Mouse (Mus musculus) 3134 (cell line): ENCODE measurements around the gene Sash1.
"Not testable (repeated sequence)": the region's sequence is repeated elsewhere in the genome, so short reads cannot be mapped to it uniquely, and the experiment has no call there.

Experiments
- DNase-seq: peaks from one replicate; pipeline ENCODE4 v3.0.0-alpha.2; 2011; ENCODE audit warnings: low spot score; ENCODE audit not compliant: insufficient read length; ENCODE audit errors: extremely low read depth

Sash1 gene

DNA sequence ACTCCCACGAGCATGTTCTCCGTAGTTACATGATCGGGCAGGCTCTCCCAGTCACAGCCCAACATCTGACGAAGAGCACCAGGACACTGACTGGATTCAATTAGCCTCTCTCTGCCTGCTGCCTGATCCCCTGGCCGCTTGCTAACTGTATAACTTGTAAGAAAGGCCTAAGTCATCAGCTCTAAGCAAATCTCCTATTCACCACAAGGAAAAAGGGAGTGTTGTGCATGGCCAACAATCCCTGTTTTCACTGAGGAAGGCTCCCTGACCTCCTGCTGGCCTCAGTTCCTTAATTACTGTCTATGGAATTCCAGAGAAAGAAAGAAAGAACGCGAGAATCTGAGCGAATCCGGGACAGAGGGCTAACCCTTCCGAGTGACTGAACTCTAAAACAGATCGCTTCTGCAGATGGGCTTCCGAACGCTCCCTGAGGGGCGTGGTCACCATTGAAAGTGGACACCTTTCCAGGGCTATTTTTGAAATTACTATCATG lies 123.6 kb downstream of the Sash1 start:
- DNase-seq, result no peak

DNA sequence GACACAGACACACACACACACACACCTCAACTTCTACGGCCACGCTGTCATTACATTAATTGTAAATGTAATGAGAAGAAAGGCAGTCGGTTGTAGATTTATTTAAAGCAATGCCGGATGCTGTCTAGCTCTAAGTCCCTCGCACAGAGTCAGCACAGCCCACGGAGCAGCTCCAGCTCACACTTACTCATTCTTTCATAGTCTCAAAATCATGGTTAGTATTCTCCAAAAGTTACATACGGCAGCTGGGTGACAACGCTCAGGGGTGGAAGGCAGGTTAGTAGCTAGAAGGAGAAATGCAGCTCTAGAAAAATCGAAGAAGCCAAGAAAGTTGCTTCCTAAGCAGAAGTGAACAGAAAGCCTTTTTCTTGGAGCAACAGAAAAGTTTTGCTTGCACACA lies 124.2 kb downstream of the Sash1 start:
- no peak for DNase-seq

DNA sequence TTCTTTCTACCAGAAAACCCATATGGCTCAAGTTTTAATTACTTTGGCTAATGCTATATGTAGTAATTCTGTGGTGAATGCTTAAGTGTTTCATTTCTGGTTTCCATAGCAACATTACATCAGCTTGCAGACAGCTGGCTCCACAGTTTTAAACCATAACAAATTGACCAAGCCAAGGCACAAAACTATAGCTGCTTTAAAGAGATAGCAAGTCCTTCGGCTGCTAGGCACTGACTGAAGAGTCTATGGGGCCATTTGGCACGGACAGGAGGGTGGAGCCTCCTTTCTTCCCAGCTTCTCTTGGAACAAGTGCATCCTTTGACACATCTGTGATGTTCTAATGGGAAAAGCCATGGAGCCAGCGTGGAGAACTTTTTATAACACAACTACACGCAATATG lies 125.3 kb downstream of the Sash1 start:
- DNase-seq, result no peak

DNA sequence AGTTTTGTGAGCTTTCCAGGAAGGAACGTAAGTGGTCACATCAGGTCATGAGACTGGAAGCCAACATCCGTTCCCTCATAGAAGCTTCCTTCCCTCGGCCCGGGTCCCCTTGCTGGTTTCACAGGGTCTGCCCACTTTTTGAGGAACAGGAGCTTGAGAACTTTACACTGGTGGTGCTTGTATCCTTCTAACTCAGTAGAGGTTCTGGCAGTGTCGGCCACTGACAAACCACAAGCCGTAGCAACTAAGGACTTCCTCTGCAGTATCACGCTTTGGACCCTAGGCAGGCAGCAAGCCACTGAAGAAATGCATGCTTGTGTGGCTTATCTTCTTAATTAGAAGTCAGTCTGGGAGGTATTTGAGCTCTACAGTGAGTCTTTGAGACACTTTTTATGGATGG lies 126.6 kb downstream of the Sash1 start:
- DNase-seq, result no peak

DNA sequence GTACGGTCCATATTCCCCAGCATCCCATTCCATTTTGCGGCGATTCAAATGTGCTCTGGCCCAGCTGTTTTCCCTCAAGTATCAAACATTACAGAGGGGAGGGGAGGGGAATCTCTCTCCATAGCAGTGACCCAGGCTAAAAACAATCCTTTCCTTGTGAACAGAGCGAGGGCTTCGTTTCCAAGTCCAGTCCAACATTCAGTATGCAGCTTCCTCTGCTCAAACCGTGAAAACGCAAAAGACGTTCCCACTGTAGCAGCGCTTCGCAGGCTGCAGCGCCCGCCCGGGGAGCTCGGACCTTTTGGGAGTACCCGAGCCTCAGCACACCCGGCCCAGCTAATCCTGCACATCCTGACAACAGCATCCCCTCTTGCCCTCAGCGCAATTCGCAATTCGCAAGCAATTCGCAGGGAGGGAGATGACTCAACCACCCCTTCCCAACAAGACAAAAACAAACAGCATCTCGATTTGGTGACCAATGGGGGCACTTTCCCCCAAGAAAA lies 128.4 kb downstream of the Sash1 start:
- DNase-seq, result no peak

DNA sequence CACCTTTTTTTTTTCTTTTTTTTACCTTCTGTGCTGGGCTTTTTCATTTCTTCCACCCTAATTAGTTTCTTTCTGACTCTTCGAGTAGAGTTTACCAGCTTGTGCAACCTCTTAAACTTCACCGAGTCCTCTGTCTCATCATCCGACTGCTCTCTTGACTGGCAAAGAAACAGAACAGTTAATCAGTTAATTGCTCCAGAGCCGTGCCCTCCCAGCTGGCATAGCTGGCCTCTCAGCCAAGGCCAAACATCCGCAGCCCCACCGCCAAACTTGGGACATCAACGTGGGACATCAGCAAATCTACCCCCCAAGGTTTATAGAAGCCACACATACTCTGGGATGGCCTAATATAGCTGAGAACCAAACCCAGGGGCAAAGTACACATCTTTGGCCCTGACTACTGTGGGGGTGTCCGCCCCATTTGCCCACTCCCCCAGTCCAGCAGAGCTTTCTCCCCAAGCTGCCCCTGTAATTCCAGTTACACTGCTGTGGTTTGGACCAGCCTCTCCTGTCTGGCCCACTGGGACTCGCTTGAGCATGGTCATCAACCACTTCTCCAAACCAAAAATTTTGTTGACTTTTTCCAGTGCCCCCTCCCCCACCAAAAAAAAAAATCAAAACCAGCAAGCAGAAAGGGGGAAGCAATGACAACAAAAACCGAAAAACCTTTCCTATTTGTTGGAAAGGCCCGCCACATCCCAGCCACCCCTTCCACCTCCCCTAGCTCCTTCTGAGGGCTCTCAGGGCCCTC lies 129.1 kb downstream of the Sash1 start:
- no peak for DNase-seq

DNA sequence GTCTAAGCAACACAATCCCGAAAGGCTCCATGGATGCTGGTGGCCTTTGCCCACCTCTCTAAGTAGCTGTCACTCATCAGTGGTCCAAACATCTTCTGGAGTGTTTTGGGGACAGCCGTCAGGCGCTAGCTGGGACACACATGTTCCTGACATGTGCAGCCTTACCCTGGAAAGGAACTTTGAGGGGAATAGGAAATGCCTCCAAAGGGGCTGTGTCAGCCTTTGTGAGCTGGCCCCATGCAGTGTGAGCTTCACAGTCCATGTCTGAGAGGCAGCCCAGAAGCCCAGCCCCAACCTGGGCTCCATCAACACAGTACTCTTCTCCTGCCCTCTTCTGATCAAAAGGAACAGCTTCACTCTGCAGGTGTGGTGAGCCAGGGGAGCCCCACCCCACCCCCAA lies 132.5 kb downstream of the Sash1 start:
- no peak for DNase-seq

DNA sequence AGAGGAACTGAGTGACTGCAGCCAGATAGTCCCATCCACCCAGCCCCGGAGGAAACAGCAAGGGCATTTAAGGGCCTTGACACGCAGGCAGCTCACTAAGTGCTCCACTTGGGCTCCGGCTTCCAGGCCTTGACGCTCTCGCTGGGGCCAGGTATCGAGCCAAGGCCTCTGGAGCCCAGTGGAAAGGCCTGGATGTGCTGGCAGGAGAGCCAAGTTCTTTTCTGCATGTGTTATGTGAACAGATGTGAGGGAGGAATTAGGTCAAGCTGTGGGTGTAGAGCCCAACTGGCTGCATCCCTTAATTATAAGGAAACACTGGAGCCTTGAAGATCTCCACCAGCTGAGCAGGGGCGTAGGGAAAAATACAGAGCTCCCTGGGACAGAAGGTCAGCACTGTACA lies 133.4 kb downstream of the Sash1 start:
- no peak for DNase-seq

DNA sequence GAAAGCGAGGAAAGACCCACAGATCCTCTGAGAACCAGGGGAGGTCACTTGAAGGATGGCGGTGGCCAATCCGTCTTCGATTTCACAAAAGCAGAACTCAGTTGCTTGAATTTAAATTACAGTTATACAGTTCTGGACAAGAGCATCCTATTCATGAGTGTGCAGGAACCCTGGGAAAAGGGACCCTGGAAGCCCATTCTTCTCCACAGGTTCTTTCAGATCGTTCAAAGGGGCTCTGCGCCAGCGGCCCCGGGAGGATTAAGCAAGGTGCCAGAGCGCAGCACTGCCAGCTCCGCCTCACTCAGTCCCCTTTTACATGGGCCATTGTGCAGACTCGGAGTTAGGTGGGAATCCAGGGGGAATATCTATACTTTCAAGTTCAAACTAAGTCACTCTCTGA lies 136.3 kb downstream of the Sash1 start:
- DNase-seq, result no peak

DNA sequence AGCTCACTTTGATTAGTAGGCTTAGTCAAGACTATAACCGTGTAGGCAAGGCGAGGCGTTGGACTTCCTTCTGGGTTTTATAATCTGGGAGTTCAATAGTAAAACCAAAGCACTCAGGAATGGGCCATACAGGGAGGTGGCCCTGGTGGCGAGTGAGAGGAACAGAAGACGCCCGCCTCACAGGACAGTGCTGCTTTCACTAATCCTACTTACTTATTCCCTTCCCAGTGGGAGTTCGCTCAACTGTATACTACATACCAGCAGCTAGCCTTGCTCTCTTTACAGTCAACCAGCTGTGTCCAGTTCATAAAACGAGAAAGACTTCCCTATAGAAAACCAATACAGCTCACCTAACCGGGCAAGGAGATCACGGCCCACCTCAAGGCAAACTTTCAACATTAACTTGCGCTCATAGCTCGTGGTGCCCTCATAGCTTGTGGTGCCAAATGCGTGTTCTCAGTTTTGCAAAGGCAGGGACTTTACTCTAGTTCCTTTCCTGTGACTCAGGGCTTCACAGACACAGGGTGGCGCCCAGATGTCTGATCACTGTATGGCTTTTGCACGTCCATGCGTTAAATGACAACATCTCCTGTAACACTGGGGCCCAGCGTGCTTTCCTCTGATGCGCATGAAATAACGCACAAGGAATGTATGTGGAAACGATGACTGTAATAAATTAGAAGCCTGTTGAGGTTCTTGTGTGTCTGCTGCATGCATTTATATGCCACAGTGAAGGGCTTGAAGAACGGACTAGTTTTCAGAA lies 138.2 kb downstream of the Sash1 start:
- DNase-seq, result no peak

DNA sequence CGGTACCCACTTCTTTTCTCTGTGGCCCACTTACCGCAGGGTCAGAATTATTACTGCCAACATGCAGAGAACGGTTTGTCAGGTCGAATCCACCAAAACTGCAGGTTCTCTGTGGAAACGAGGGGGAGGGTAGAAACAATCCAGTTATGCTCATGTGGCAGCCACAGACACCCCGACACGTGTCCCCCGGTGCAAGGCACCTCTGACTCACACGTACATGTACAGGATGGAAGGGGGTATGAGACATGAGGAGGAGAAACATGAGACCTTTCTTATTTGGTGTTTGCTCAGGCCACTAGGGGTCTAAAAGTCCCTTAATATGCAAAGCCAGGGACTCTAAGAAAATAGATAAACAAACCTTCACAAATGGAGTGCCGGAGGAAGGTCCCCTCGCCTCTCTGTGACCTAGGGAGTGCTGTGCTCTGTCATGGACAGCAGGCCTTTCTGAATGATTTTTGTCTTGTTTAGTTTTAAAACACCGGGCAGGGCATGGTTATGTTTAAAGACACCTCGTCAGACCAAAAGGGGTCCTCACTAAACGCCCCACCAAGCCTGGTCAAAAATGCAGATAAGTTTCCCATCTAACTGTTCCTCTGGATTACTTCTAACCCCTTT lies 139.7 kb downstream of the Sash1 start:
- DNase-seq, result no peak

DNA sequence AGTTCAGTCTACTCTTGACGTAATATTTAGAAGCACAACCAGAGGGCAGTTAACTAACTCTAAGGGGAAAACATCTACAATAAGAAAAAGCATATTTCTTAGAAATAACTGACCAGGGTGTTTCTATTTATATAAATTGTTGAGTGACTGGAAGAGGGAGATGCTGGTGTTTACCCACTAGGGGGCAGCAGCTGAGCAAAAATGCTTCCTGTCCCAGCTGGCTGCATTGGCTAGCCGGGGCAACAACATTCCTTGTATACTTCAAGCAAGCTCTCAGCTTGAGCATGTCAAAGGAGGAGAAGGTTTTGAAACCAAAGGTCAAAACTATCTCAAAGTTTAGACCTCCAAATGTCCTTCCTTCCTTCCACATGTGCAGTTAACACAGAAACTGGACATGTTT lies 143.0 kb downstream of the Sash1 start:
- no peak for DNase-seq

DNA sequence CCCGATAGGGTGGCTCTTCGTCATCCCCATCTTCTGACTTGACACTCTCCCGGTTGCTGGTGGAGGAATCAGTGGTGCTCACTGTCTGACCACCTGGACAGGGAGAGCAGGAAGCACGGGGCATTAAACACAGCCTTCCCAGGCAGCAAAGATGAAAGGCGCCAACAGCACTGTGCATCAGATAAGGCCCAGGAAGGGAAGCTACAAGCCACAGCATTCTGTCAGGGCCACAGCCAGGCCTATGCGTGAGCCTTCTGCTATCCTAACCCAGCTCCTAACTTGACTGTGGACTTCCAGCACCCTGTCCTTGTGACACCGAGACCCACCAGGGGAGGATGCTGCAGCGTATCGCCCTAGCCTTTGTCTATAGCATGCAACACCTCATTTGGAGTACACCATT lies 144.4 kb downstream of the Sash1 start:
- DNase-seq, result no peak

DNA sequence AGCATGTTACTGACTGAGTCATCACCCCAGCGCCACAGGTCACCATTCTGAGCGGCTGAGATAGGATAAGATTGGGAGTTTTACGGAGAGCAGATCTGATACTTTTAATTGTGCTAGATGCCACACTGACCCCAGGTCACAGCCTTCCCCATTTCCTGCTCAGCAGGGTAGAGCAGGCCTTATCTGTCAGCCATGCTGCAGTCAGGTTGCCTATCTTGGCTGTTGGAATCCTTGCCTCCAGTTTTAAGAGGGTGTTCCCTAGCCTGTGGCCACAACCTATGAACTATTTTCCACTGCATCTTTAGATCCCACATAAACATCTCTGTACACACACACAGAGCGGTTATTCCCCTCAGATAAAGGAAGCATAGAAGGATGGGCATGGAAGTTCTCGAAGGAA lies 145.1 kb downstream of the Sash1 start:
- DNase-seq, result no peak

DNA sequence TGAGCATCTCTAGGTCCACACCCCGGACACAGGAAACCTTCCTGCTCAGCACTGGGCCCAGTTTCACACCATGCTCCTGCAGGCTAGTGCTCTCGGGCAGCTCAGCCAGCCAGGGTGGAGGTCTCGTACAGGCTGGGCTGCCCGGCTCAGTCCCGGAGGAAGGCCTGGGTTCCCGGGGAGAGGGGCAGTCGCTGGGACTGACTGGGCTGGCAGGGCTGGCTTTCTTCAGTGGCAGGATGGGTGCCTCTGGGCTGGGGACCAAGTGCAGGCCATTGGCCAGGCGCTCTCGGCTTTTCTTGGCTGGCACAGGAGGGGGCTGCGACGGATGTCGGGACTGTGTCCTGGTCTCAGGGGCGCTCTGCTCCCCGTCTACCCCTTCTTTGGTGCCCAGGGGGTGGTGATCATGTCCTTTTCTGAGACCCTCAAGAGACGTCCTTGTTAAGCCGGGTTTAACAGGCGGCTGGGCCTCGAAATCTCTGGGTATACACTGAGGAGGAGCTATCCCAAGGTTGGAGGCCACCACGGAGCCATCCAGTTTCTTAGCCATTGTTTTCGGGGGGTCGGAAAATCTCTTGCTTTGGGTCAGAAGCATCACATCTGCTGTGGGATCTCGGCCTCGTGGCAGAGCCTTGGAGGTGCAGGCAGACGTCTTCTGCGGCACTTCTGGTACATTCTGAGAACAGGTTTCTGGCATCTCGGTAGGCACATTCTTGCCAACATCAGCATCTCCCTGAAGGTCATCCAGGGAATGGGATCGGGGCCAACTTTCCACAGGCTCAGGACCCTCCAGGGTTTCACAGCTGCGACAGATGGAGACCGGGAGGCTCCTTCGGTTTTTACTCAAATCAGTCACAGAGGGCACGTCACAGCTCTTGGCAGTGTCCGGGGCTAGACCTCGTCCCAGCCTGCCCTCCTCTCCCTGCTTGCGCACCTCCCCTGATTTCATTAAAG lies 156.2 kb downstream of the Sash1 start:
- no peak for DNase-seq

DNA sequence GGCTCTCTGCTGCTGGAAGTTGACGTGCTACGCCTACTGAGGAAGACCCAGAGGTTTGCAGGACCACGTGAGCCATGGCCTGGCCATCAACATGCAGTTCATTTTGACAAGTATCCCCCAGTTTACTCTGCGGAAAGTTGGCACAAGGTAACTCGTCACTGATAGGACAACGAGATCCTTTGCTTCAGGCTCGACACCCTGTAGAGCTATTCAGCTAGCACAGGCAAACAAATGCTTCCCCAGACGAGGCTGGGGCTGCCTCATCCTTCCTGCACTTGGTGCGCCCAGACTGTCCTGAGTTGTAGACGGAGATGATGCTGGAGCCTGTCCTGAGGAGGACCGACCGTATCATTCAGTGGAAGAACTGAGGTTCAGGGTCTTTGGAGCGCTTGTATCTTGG lies 166.5 kb downstream of the Sash1 start:
- DNase-seq, result no peak

DNA sequence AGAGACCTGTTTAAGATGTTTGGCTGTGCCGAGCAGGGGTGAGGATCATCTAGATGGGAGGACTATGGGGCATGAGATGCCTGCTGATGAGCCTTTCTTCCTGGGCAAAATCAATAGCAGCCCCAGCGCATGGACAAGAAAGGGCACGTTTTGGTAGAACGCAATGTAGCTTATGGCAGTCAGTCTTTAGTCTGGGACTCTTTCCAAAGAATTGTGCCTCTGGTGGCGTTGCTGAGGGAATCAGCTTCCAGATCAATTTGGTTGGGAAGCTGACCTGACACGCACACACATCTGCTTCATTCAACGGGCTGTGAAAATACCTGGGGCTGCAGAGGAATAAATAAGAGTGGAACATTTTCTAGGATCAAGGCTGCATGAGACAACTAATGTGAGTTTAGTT lies 167.0 kb downstream of the Sash1 start:
- no peak for DNase-seq

DNA sequence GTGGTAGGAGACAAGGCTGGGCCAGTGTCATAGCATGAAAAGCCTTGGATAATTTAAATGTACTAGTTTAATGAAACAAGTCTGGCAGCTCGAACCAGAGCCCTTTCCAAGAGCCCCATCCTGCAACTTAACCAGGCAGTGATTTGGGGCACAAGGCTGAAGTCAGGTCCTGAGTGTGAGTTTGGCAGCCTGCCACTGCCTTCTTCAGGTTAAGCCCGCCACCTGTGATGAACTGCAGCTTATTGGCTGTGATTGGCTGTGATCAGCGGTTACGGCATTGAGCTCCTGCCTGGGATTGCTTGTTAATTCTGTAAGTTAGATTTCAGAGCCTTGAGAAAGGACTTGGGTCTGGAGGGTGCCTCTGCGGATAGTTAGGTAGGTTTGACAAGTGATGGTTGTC lies 168.7 kb downstream of the Sash1 start:
- DNase-seq, result no peak

DNA sequence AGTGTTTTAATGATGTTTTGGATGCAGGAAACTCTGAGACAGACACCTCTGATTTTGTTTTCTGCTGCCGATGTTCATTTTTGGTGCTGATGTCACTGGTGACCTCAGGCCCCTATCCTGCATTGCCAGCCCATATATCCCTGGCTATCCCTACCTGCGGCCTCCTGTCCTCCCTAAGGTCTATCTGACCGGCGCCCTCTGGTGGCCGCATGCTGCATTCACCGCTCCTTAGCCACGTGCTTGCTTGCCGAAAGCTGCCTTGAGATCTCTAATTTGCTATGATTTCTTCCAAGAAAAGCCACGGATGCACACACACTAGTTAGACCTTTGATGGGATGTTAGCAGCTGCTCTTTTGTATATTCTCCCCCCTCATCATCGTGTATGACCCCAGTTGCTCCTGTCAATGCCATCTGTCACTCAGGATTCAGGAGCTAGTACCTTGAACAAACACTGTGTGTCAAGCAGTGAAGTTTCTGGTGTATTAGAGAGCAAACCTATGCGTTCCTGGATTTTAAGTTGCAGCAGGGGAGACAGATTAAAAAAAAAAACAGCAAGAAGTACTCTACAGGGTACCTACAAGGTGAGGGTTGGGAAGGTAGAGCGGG lies 170.1 kb downstream of the Sash1 start:
- DNase-seq, result peak; percentile 26

DNA sequence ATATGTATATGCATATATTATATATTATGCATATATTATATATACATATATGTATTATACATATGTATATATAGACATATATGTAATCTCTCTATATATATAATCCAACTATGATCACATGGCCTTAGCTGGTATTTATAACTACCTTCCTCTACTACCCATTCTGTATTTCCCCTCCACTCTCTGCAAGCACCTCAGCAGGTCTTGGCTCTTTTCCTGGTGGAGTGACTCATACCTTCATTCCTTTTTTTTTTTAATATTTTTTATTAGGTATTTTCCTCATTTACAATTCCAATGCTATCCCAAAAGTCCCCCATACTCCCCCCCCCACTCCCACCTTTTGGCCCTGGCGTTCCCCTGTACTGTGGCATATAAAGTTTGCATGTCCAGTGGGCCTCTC lies 189.2 kb downstream of the Sash1 start:
- DNase-seq, result not testable (repeated sequence)
